Mouse (Mus musculus): Measurements from ENCODE around the gene Smap2. TPM values are rescaled to one million over a fixed set of nuclear protein-coding genes. Genes with fewer than 3 reads are reported as not detected.

The Smap2 gene
- total and polyA plus RNA-seq, 3 experiments, result 20.1 to 110 (median 29.1) TPM

DNA sequence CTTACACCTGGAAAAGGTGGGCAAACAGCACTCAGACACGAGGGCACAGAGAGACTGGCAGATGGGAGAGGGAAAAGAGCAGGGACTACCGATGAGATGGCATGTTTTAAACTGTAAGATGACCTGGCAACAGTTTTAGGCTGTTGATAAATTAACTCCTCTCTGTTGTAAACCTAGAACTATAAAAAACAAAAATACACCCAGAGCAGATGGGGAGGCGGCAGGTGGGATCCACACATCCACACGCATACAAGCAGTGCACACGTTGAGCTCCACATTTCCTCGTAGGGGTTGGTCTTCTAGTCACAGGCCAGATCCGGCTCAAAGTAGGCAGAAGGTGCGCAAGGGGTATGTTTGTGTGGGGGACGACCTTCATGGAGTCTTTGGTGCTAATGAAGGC, 48.6 kb downstream of the Smap2 start:
- Histone ChIP-seq H3K27me3 (replicated peaks) (no peaks in the 10 kb centered on the region), H3K27ac (ENCODE audit: insufficient read depth, low read depth) (no peak overlapping the region), H3K9me3 (replicated peaks; ENCODE audit: low read length) (no peaks in the 10 kb centered on the region), H3K4me1 (ENCODE audit: control insufficient read depth in 1 of 2, insufficient read depth in 2 of 2) (peaks cover 5 to 25% of the 10 kb centered on the region in 2 experiments), H3K9ac (ENCODE audit: insufficient read depth, low read depth) (no peak overlapping the region), H3K36me3 (replicated peaks in 1 of 2; ENCODE audit: control insufficient read depth in 1 of 2, insufficient read depth in 1 of 2, low read length in 1 of 2) (peaks cover 51 to 75% of the 10 kb centered on the region in 2 experiments), H3K4me2 (ENCODE audit: insufficient read depth, low read depth, poor library complexity, severe bottlenecking) (no peak overlapping the region), H3K4me3 (replicated peaks in 1 of 3; ENCODE audit: low read depth in 2 of 3, low read length in 2 of 3, poor library complexity in 1 of 3) (no peak overlapping the region), H3K79me2 (replicated peaks; ENCODE audit: control insufficient read depth, extremely low read depth, insufficient read depth, poor library complexity, severe bottlenecking) (no peaks in the 10 kb centered on the region)
- in situ Hi-C loops (cut with MboI; ENCODE audit: low pct_ligation_motif_present, low pct_unique_long_range_greater_than_20kb, low sequenced_read_pairs), result no loop called here
- no peak for DNase-seq (ENCODE audit: extremely low read depth)
- TF ChIP-seq HCFC1 (IDR thresholded peaks at IDR 0.05; ENCODE audit: low read depth, low read length) (no peak), CHD2 (IDR thresholded peaks at IDR 0.05; ENCODE audit: low read length) (no peak), NRF1 (IDR thresholded peaks at IDR 0.05; ENCODE audit: low read depth, low read length) (no peak), BHLHE40 (IDR thresholded peaks at IDR 0.05; ENCODE audit: low read depth, low read length) (no peak), MAX (IDR thresholded peaks at IDR 0.05; ENCODE audit: low read length) (no peak), POLR2AphosphoS2 (IDR thresholded peaks at IDR 0.05; ENCODE audit: low read depth, low read length) (no peak), ZNF384 (IDR thresholded peaks at IDR 0.05; ENCODE audit: low read depth, low read length) (no peak), E2F4 (IDR thresholded peaks at IDR 0.05; ENCODE audit: insufficient replicate concordance, low read depth, low read length) (no peak)
- dilution Hi-C loops (cut with MboI; ENCODE audit: extremely low pct_ligation_motif_present, extremely low pct_unique_long_range_greater_than_20kb, low sequenced_read_pairs), result no loop called here

GRCm38 (mm10) chr4:120955586-120955985, 61.5 kb downstream of the Smap2 start:
- Histone ChIP-seq H3K9me3 (replicated peaks; ENCODE audit: low read length) (no peaks in the 10 kb centered on the region), H3K4me2 (ENCODE audit: insufficient read depth, low read depth, poor library complexity, severe bottlenecking) (no peak overlapping the region), H3K9ac (ENCODE audit: insufficient read depth, low read depth) (no peak overlapping the region), H3K79me2 (replicated peaks; ENCODE audit: control insufficient read depth, extremely low read depth, insufficient read depth, poor library complexity, severe bottlenecking) (no peaks in the 10 kb centered on the region), H3K4me1 (ENCODE audit: control insufficient read depth in 1 of 2, insufficient read depth in 2 of 2) (peaks cover 6 to 37% of the 10 kb centered on the region in 2 experiments; a peak in 3 of 4 replicates), H3K4me3 (replicated peaks in 1 of 3; ENCODE audit: low read depth in 2 of 3, low read length in 2 of 3, poor library complexity in 1 of 3) (no peak overlapping the region), H3K27me3 (replicated peaks) (no peaks in the 10 kb centered on the region), H3K36me3 (replicated peaks in 1 of 2; ENCODE audit: control insufficient read depth in 1 of 2, insufficient read depth in 1 of 2, low read length in 1 of 2) (no peaks in the 10 kb centered on the region), H3K27ac (ENCODE audit: insufficient read depth, low read depth) (no peak overlapping the region)
- no peak for DNase-seq (ENCODE audit: extremely low read depth)
- TF ChIP-seq MAFK (IDR thresholded peaks at IDR 0.05; ENCODE audit: insufficient replicate concordance, low read length), result no peak
- no peak for TF ChIP-seq GABPA (IDR thresholded peaks at IDR 0.05; ENCODE audit: insufficient replicate concordance, low read depth, low read length)
- TF ChIP-seq USF1 (IDR thresholded peaks at IDR 0.05; ENCODE audit: low read depth, low read length), result no peak
- no peak for TF ChIP-seq MXI1 (IDR thresholded peaks at IDR 0.05; ENCODE audit: low read depth, low read length)
- TF ChIP-seq MAX (IDR thresholded peaks at IDR 0.05; ENCODE audit: low read length), result no peak
- TF ChIP-seq CHD1 (IDR thresholded peaks at IDR 0.05; ENCODE audit: low read depth, low read length), result no peak
- no peak for TF ChIP-seq MEF2A (IDR thresholded peaks at IDR 0.05; ENCODE audit: borderline replicate concordance, low read depth, low read length)
- no peak for TF ChIP-seq E2F4 (IDR thresholded peaks at IDR 0.05; ENCODE audit: insufficient replicate concordance, low read depth, low read length)
- no peak for TF ChIP-seq ZC3H11A (IDR thresholded peaks at IDR 0.05; ENCODE audit: low read depth, low read length)
- no peak for TF ChIP-seq EP300 (IDR thresholded peaks at IDR 0.05; ENCODE audit: low read length)
- TF ChIP-seq MYC (IDR thresholded peaks at IDR 0.05; ENCODE audit: low read depth, low read length), result no peak
- TF ChIP-seq BHLHE40 (IDR thresholded peaks at IDR 0.05; ENCODE audit: low read depth, low read length), result no peak
- TF ChIP-seq NELFE (IDR thresholded peaks at IDR 0.05; ENCODE audit: low read depth, low read length), result no peak
- no peak for TF ChIP-seq UBTF (IDR thresholded peaks at IDR 0.05; ENCODE audit: low read depth, low read length)
- in situ Hi-C loops (cut with MboI; ENCODE audit: low pct_ligation_motif_present, low pct_unique_long_range_greater_than_20kb, low sequenced_read_pairs), result no loop called here
- dilution Hi-C loops (cut with MboI; ENCODE audit: extremely low pct_ligation_motif_present, extremely low pct_unique_long_range_greater_than_20kb, low sequenced_read_pairs), result no loop called here
